Mouse (Mus musculus): ENCODE measurements around the gene Prdm11.

The Prdm11 gene

GRCm38 (mm10) chr2:93011465-93011864 lies 34.5 kb downstream of the Prdm11 start:
- DNase-seq = no peak

- DNase-seq = no peak
Observed at GRCm38 (mm10) chr2:93007967-93008685, 37.8 kb downstream of the Prdm11 start.

- no peak for DNase-seq
Observed at GRCm38 (mm10) chr2:93005028-93005427, 40.9 kb downstream of the Prdm11 start.

- no peak for DNase-seq
Observed at GRCm38 (mm10) chr2:92991976-92992375, 54.0 kb downstream of the Prdm11 start.

- DNase-seq = no peak
Observed at GRCm38 (mm10) chr2:92989593-92989992, 56.4 kb downstream of the Prdm11 start.

GRCm38 (mm10) chr2:92987901-92988631 lies 57.9 kb downstream of the Prdm11 start:
- peak; percentile 65 to 76 for DNase-seq

- peak in 1 of 2 experiments; percentile 34 for DNase-seq
Observed at GRCm38 (mm10) chr2:92987108-92987618, 58.8 kb downstream of the Prdm11 start.

GRCm38 (mm10) chr2:92985600-92985999 lies 60.4 kb downstream of the Prdm11 start:
- no peak for DNase-seq

GRCm38 (mm10) chr2:92985171-92985570 lies 60.8 kb downstream of the Prdm11 start:
- no peak for DNase-seq

GRCm38 (mm10) chr2:92984321-92985108 lies 61.5 kb downstream of the Prdm11 start:
- DNase-seq = no peak

- DNase-seq = no peak
Observed at GRCm38 (mm10) chr2:92983273-92983620, 62.7 kb downstream of the Prdm11 start.

GRCm38 (mm10) chr2:92982591-92983272 lies 63.2 kb downstream of the Prdm11 start:
- DNase-seq = no peak

GRCm38 (mm10) chr2:92980165-92980564 lies 65.8 kb downstream of the Prdm11 start:
- DNase-seq = no peak

GRCm38 (mm10) chr2:92975031-92975790 lies 70.8 kb downstream of the Prdm11 start:
- peak; percentile 28 to 42 for DNase-seq

GRCm38 (mm10) chr2:92973646-92974045 lies 72.3 kb downstream of the Prdm11 start:
- no peak for DNase-seq

GRCm38 (mm10) chr2:92972071-92972470 lies 73.9 kb downstream of the Prdm11 start:
- DNase-seq = peak; percentile 45 to 55

- DNase-seq = no peak
Observed at GRCm38 (mm10) chr2:92971536-92971935, 74.4 kb downstream of the Prdm11 start.

- DNase-seq = no peak
Observed at GRCm38 (mm10) chr2:92971069-92971468, 74.9 kb downstream of the Prdm11 start.

- no peak for DNase-seq
Observed at GRCm38 (mm10) chr2:92967839-92968166, 78.2 kb downstream of the Prdm11 start.

- no peak for DNase-seq
Observed at GRCm38 (mm10) chr2:92967032-92967838, 78.7 kb downstream of the Prdm11 start.

GRCm38 (mm10) chr2:92966257-92966656 lies 79.7 kb downstream of the Prdm11 start:
- peak in 1 of 2 experiments; percentile 23 for DNase-seq

Measured in cerebellum, postnatal 14 days (tissue).